Mouse (Mus musculus): ENCODE data around the gene Stag2.

Stag2 gene

GRCm38 (mm10) chrX:42215742-42216141 lies 66.6 kb downstream of the Stag2 start:
- no peak for DNase-seq (ENCODE audit: low spot score)

- DNase-seq (ENCODE audit: low spot score) = no peak
These were observed 101.2 kb downstream of the Stag2 start for GRCm38 (mm10) chrX:42250342-42250741.

- DNase-seq (ENCODE audit: low spot score) = no peak
These were observed 123.6 kb downstream of the Stag2 start for GRCm38 (mm10) chrX:42272713-42273112.

- no peak for DNase-seq (ENCODE audit: low spot score)
These were observed 141.1 kb downstream of the Stag2 start for GRCm38 (mm10) chrX:42290215-42290614.

GRCm38 (mm10) chrX:42315231-42315630 lies 166.1 kb downstream of the Stag2 start:
- DNase-seq (ENCODE audit: low spot score) = no peak

DNA sequence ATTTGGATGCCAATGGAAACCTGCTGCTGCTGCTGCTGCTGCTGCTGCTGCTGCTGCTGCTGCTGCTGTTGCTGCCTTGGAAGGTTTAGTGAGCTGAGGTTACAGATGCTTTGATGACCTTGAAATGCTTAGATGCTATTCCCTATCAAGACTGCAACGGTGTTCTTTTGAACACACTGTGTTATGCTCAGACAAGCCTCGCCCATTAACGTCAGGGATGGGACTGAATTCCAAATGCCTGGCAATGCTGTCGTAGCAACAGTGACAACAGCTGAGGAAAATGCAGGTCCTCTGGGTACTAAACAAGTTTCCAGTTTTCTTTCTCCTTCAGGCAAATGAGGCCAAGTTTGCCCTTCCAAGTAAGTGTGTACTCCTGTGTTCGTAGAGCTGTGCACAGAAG lies 171.3 kb downstream of the Stag2 start:
- no peak for DNase-seq (ENCODE audit: low spot score)

GRCm38 (mm10) chrX:42321200-42321773 lies 172.2 kb downstream of the Stag2 start:
- no peak for DNase-seq (ENCODE audit: low spot score)

GRCm38 (mm10) chrX:42324848-42325247 lies 175.7 kb downstream of the Stag2 start:
- no peak for DNase-seq (ENCODE audit: low spot score)
